Mouse (Mus musculus) limb, embryonic 13.5 days (tissue): ENCODE results near the gene Cpeb2. TPM values are rescaled to one million over a fixed set of nuclear protein-coding genes. Genes with fewer than 3 reads are reported as not detected.

Source experiments
- ATAC-seq: fragments of 200-750 bp; cut with Nextera tagmentation; 2 replicates; pipeline ENCODE4 v1.8.0; 2017; ENCODE audit warnings: low read depth, moderate number of reproducible peaks, moderate TSS enrichment; ENCODE audit not compliant: low FRiP score
- H3K27ac ChIP-seq: fragments of 300-500 bp; sonication (generic); 2 replicates; pipeline ENCODE4 v1.5.1; 2015; ENCODE audit warnings: inconsistent platforms, mild to moderate bottlenecking, moderate library complexity
- H3K27me3 ChIP-seq: fragments of 300-500 bp; sonication (generic); 2 replicates; pipeline ENCODE4 v1.6.1; 2015; ENCODE audit warnings: mild to moderate bottlenecking, inconsistent platforms
- H3K36me3 ChIP-seq: fragments of 300-500 bp; sonication (generic); 2 replicates; pipeline ENCODE4 v1.6.1; 2015; ENCODE audit warnings: inconsistent platforms, mild to moderate bottlenecking, moderate library complexity
- H3K4me1 ChIP-seq: fragments of 300-500 bp; sonication (generic); 2 replicates; pipeline ENCODE4 v1.6.1; 2015; ENCODE audit warnings: inconsistent platforms
- H3K4me2 ChIP-seq: fragments of 300-500 bp; sonication (generic); replicated peaks from 2 replicates; pipeline ENCODE4 v1.6.1; 2015; ENCODE audit warnings: inconsistent platforms, mild to moderate bottlenecking, moderate library complexity
- H3K4me3 ChIP-seq: fragments of 300-500 bp; sonication (generic); 2 replicates; pipeline ENCODE4 v1.5.1; 2015; ENCODE audit warnings: moderate library complexity, mild to moderate bottlenecking, inconsistent platforms
- H3K9ac ChIP-seq: fragments of 300-500 bp; sonication (generic); 2 replicates; pipeline ENCODE4 v1.6.1; 2015; ENCODE audit warnings: mild to moderate bottlenecking, inconsistent platforms
- H3K9me3 ChIP-seq: fragments of 300-500 bp; sonication (generic); 2 replicates; pipeline ENCODE4 v1.6.1; 2016; ENCODE audit warnings: inconsistent platforms
- WGBS: fragments of 180-500 bp; shearing (Covaris S2); methylation state at CpG from one replicate; pipeline ENCODE4 v1.1.7; 2015; 5-methylcytosine and 5-hydroxymethylcytosine counted together
- polyA plus RNA-seq: library from polyadenylated mRNA; unstranded; fragments of >200 nt; fragmentation: Nextera tagmentation; extraction: Ambion mirVana; gene quantifications from 2 replicates; pipeline ENCODE4 v1.2.1, GENCODE M21; 2015

Gene Cpeb2
- polyA plus RNA-seq, 1 experiment from 2014 or later, result 2.7 TPM

GRCm38 (mm10) chr5:43227607-43228006 lies 5.4 kb upstream of the Cpeb2 start:
- no peak overlapping the region for H3K4me3 ChIP-seq
- ATAC-seq, result no peak
- H3K4me2 ChIP-seq, result no peak overlapping the region
- H3K27me3 ChIP-seq, result peaks cover 19% of the 10 kb centered on the region
- no peaks in the 10 kb centered on the region; the same call in 1 of the 2 replicates for H3K4me1 ChIP-seq
- H3K9me3 ChIP-seq, result no peaks in the 10 kb centered on the region
- H3K36me3 ChIP-seq, result no peaks in the 10 kb centered on the region
- 82% methylated on average over 5 of the region's 5 CpGs for WGBS
- no peak overlapping the region for H3K9ac ChIP-seq
- H3K27ac ChIP-seq, result no peak overlapping the region

- Histone ChIP-seq H3K27me3 (peaks cover 22% of the 10 kb centered on the region), H3K9me3 (no peaks in the 10 kb centered on the region), H3K9ac (no peak overlapping the region), H3K36me3 (no peaks in the 10 kb centered on the region), H3K4me1 (peaks cover 8% of the 10 kb centered on the region), H3K4me3 (no peak overlapping the region), H3K4me2 (no peak overlapping the region), H3K27ac (no peak overlapping the region)
- no peak for ATAC-seq
- WGBS, result 75% methylated on average over 2 of the region's 2 CpGs
These were observed 1.9 kb upstream of the Cpeb2 start for GRCm38 (mm10) chr5:43231061-43231460.

GRCm38 (mm10) chr5:43232149-43232479 lies 856 bp upstream of the Cpeb2 start:
- H3K27ac ChIP-seq, result peak overlapping the region; percentile 92; the same call in 1 of the 2 replicates
- H3K4me2 ChIP-seq, result peak overlapping the region; percentile 98
- peak overlapping the region; percentile 90 for H3K9ac ChIP-seq
- H3K9me3 ChIP-seq, result no peaks in the 10 kb centered on the region
- peak overlapping the region; percentile 91 for H3K4me3 ChIP-seq
- no peak for ATAC-seq
- WGBS, result 2% methylated on average over 6 of the region's 6 CpGs
- no peaks in the 10 kb centered on the region for H3K36me3 ChIP-seq
- H3K4me1 ChIP-seq, result peaks cover 8% of the 10 kb centered on the region
- H3K27me3 ChIP-seq, result peaks cover 23% of the 10 kb centered on the region

GRCm38 (mm10) chr5:43233316-43234181 lies 579 bp downstream of the Cpeb2 start:
- peaks cover 8% of the 10 kb centered on the region for H3K4me1 ChIP-seq
- H3K36me3 ChIP-seq, result no peaks in the 10 kb centered on the region
- H3K4me3 ChIP-seq, result peak overlapping the region; percentile 91
- under 1% methylated on average over 88 of the region's 101 CpGs for WGBS
- H3K27me3 ChIP-seq, result peaks cover 23% of the 10 kb centered on the region
- peak overlapping the region; percentile 92 for H3K27ac ChIP-seq
- H3K4me2 ChIP-seq, result peak overlapping the region; percentile 98
- peak; percentile 45 for ATAC-seq
- H3K9ac ChIP-seq, result peak overlapping the region; percentile 90
- H3K9me3 ChIP-seq, result no peaks in the 10 kb centered on the region

- Histone ChIP-seq H3K27ac (peak overlapping the region; percentile 92), H3K4me2 (peak overlapping the region; percentile 98), H3K27me3 (peaks cover 19% of the 10 kb centered on the region), H3K4me1 (peaks cover 8% of the 10 kb centered on the region), H3K9ac (peak overlapping the region; percentile 90), H3K4me3 (peak overlapping the region; percentile 91), H3K9me3 (no peaks in the 10 kb centered on the region), H3K36me3 (no peaks in the 10 kb centered on the region)
- ATAC-seq, result no peak; the same call in 1 of the 2 replicates
- 1% methylated on average over 75 of the region's 113 CpGs for WGBS
These were observed 1.6 kb downstream of the Cpeb2 start for GRCm38 (mm10) chr5:43234321-43235185.

GRCm38 (mm10) chr5:43235186-43235785 lies 2.3 kb downstream of the Cpeb2 start:
- WGBS, result 2% methylated on average over 25 of the region's 27 CpGs
- Histone ChIP-seq H3K27me3 (peaks cover 13% of the 10 kb centered on the region), H3K9me3 (no peaks in the 10 kb centered on the region), H3K4me3 (peak overlapping the region; percentile 91), H3K4me2 (peak overlapping the region; percentile 98), H3K9ac (peak overlapping the region; percentile 90), H3K4me1 (peaks cover 8% of the 10 kb centered on the region), H3K36me3 (no peaks in the 10 kb centered on the region), H3K27ac (0 out of 2 replicates have a peak overlapping the region, but pooled peaks have one; percentile 92)
- ATAC-seq, result no peak

- Histone ChIP-seq H3K4me2 (peak overlapping the region; percentile 98), H3K4me1 (peaks cover 8% of the 10 kb centered on the region), H3K9ac (no peak overlapping the region), H3K27ac (no peak overlapping the region), H3K4me3 (peak overlapping the region; percentile 91), H3K36me3 (no peaks in the 10 kb centered on the region), H3K27me3 (peaks cover 10% of the 10 kb centered on the region), H3K9me3 (no peaks in the 10 kb centered on the region)
- no peak for ATAC-seq
- 30% methylated on average over 5 of the region's 5 CpGs for WGBS
These were observed 3.0 kb downstream of the Cpeb2 start for GRCm38 (mm10) chr5:43235997-43236396.

- Histone ChIP-seq H3K4me2 (no peak overlapping the region), H3K9me3 (no peaks in the 10 kb centered on the region), H3K9ac (no peak overlapping the region), H3K4me1 (peaks cover 8% of the 10 kb centered on the region), H3K4me3 (no peak overlapping the region), H3K36me3 (no peaks in the 10 kb centered on the region), H3K27me3 (peaks cover 5% of the 10 kb centered on the region), H3K27ac (no peak overlapping the region)
- 79% methylated on average over 3 of the region's 3 CpGs for WGBS
- no peak for ATAC-seq
These were observed 3.5 kb downstream of the Cpeb2 start for GRCm38 (mm10) chr5:43236476-43236875.

GRCm38 (mm10) chr5:43237238-43237637 lies 4.3 kb downstream of the Cpeb2 start:
- no peak overlapping the region for H3K27ac ChIP-seq
- no peaks in the 10 kb centered on the region for H3K9me3 ChIP-seq
- no peak for ATAC-seq
- H3K4me3 ChIP-seq, result no peak overlapping the region
- no peak overlapping the region for H3K9ac ChIP-seq
- H3K36me3 ChIP-seq, result no peaks in the 10 kb centered on the region
- H3K27me3 ChIP-seq, result peaks cover 4% of the 10 kb centered on the region
- H3K4me2 ChIP-seq, result no peak overlapping the region
- 63% methylated on average over 12 of the region's 12 CpGs for WGBS
- H3K4me1 ChIP-seq, result peaks cover 8% of the 10 kb centered on the region

GRCm38 (mm10) chr5:43239141-43239835 lies 6.3 kb downstream of the Cpeb2 start:
- Histone ChIP-seq H3K27me3 (peaks cover 4% of the 10 kb centered on the region), H3K36me3 (no peaks in the 10 kb centered on the region), H3K4me1 (peaks cover 8% of the 10 kb centered on the region), H3K4me2 (no peak overlapping the region), H3K9ac (no peak overlapping the region), H3K9me3 (no peaks in the 10 kb centered on the region), H3K27ac (no peak overlapping the region), H3K4me3 (no peak overlapping the region)
- whole genome bisulfite sequencing, result 76% methylated on average over 6 of the region's 6 CpGs
- no peak for ATAC-seq

GRCm38 (mm10) chr5:43240729-43241128 lies 7.8 kb downstream of the Cpeb2 start:
- H3K36me3 ChIP-seq, result no peaks in the 10 kb centered on the region
- no peaks in the 10 kb centered on the region for H3K9me3 ChIP-seq
- ATAC-seq, result no peak
- H3K4me3 ChIP-seq, result no peak overlapping the region
- no peak overlapping the region for H3K9ac ChIP-seq
- no peak overlapping the region for H3K4me2 ChIP-seq
- H3K27ac ChIP-seq, result no peak overlapping the region
- H3K27me3 ChIP-seq, result peaks cover 4% of the 10 kb centered on the region
- H3K4me1 ChIP-seq, result peaks cover 3% of the 10 kb centered on the region
